ENCODE assay signal across 8 mouse cellular contexts in the genomic region with DNA sequence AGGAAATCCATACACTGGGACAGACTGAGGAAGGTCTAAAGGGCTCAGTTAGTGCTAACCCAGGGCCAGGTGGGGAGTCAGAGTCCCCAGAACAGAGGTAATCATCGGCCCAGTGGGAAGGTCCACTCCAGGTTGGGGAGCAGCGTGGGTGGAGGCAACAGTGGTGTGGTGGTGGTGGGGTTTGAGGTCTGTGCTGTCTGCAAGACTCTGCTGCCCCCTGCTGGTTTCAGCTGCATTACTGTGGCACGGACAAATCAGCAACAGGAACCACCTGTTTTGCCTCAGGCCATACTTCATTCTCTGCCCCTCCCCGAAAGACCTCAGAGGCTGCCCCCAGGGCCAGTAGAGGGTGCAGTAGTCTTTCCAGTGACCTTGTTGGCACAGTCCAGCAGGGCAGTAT. TPM values are rescaled to one million over a fixed set of nuclear protein-coding genes. Genes with fewer than 3 reads are reported as not detected.
DNase-seq lines count a peak whose midpoint lies in the region; ATAC-seq lines count a peak whose summit lies in the region.

No protein-coding gene starts in this region.

- H3K36me3 ChIP-seq in heart, embryonic 11.5 days (ENCODE audit: control insufficient read depth, insufficient read depth, low read length) = peaks cover 15% of the 10 kb centered on the region
- H3K36me3 ChIP-seq in limb, embryonic 15.5 days = peaks cover 50% of the 10 kb centered on the region
- peaks cover 17% of the 10 kb centered on the region for H3K36me3 ChIP-seq in midbrain, embryonic 16.5 days (ENCODE audit: control insufficient read depth, insufficient read depth, low read length)

- H3K9ac ChIP-seq in heart, embryonic 11.5 days (ENCODE audit: low read depth, low read length) = no peak overlapping the region
- no peak overlapping the region for H3K9ac ChIP-seq in limb, embryonic 15.5 days
- H3K9ac ChIP-seq in midbrain, embryonic 16.5 days (ENCODE audit: low read depth, low read length) = no peak overlapping the region

- 11% methylated on average over 4 of the region's 4 CpGs for WGBS in heart, embryonic 11.5 days (ENCODE audit: insufficient replicate concordance)
- 0% methylated on average over 4 of the region's 4 CpGs for WGBS in limb, embryonic 15.5 days
- 30% methylated on average over 4 of the region's 4 CpGs for WGBS in midbrain, embryonic 16.5 days

- no peaks in the 10 kb centered on the region for H3K9me3 ChIP-seq in heart, embryonic 11.5 days (replicated peaks; ENCODE audit: control insufficient read depth, low read length)
- no peaks in the 10 kb centered on the region for H3K9me3 ChIP-seq in limb, embryonic 15.5 days
- H3K9me3 ChIP-seq in midbrain, embryonic 16.5 days (replicated peaks; ENCODE audit: control insufficient read depth, low read length, poor library complexity, severe bottlenecking) = no peaks in the 10 kb centered on the region

- no peak overlapping the region for H3K4me2 ChIP-seq in heart, embryonic 11.5 days
- no peak overlapping the region for H3K4me2 ChIP-seq in limb, embryonic 15.5 days
- no peak overlapping the region for H3K4me2 ChIP-seq in midbrain, embryonic 16.5 days (ENCODE audit: low read length)

- no peaks in the 10 kb centered on the region for H3K27me3 ChIP-seq in heart, embryonic 11.5 days (ENCODE audit: control insufficient read depth, insufficient read depth, low read length)
- no peaks in the 10 kb centered on the region for H3K27me3 ChIP-seq in limb, embryonic 15.5 days
- no peaks in the 10 kb centered on the region for H3K27me3 ChIP-seq in midbrain, embryonic 16.5 days (ENCODE audit: control insufficient read depth, insufficient read depth, low read depth, low read length)

- peak; percentile 98 for DNase-seq in heart, adult 11 months
- peak; percentile 83 for DNase-seq in embryo, embryonic 9.5 days (ENCODE audit: extremely low spot score)
- peak; percentile 74 to 88 for DNase-seq in gastrocnemius, postnatal 4 days (ENCODE audit: low spot score in 2 of 2)
- DNase-seq in kidney, adult 18-20 months = peak; percentile 88
- peak; percentile 76 to 87 for DNase-seq in spleen, postnatal 14 days (ENCODE audit: low spot score in 2 of 2)

- peaks cover 20% of the 10 kb centered on the region for H3K4me1 ChIP-seq in heart, embryonic 11.5 days (ENCODE audit: control insufficient read depth, insufficient read depth, low read length)
- H3K4me1 ChIP-seq in limb, embryonic 15.5 days = peaks cover 33% of the 10 kb centered on the region
- H3K4me1 ChIP-seq in midbrain, embryonic 16.5 days (ENCODE audit: control insufficient read depth, insufficient read depth, low read length) = peaks cover 2% of the 10 kb centered on the region

- H3K4me3 ChIP-seq in heart, embryonic 11.5 days (ENCODE audit: low read depth, low read length) = no peak overlapping the region
- no peak overlapping the region for H3K4me3 ChIP-seq in limb, embryonic 15.5 days
- no peak overlapping the region for H3K4me3 ChIP-seq in midbrain, embryonic 16.5 days (ENCODE audit: low read depth, low read length)

- H3K27ac ChIP-seq in heart, embryonic 11.5 days (ENCODE audit: low read depth, low read length) = no peak overlapping the region
- H3K27ac ChIP-seq in limb, embryonic 15.5 days = peak overlapping the region; percentile 62; the same call in 1 of the 2 replicates
- H3K27ac ChIP-seq in midbrain, embryonic 16.5 days (ENCODE audit: low read length) = no peak overlapping the region

- no peak for ATAC-seq in heart, embryonic 11.5 days (replicated peaks; ENCODE audit: insufficient number of reproducible peaks, low FRiP score, low TSS enrichment)
- ATAC-seq in limb, embryonic 15.5 days (ENCODE audit: insufficient number of reproducible peaks, low FRiP score, low TSS enrichment, low read depth) = peak; percentile 64; the same call in 1 of the 2 replicates
- peak; percentile 54 for ATAC-seq in midbrain, embryonic 16.5 days

RNA-seq across cellular contexts. Expression of gene Med29, which starts 6.0 kb away (rescaled TPM):
- 46.4 and 54.3 TPM in 2 replicates for polyA plus RNA-seq in heart, embryonic 11.5 days (2014; fragmentation: Nextera tagmentation; extraction: Ambion mirVana)
- 10 to 100 TPM; 23.7 to 25.1 TPM for total RNA-seq in gastrocnemius, postnatal 4 days (2021)
- polyA plus RNA-seq in limb, embryonic 15.5 days (2015; fragmentation: Nextera tagmentation; extraction: Ambion mirVana) = 44.8 and 45.1 TPM in 2 replicates
- polyA plus RNA-seq in midbrain, embryonic 16.5 days (2015; fragmentation: Nextera tagmentation; extraction: Ambion mirVana) = 39.6 and 40.3 TPM in 2 replicates

RNA-seq across cellular contexts. Expression of gene Paf1, which starts 6.3 kb away (rescaled TPM):
- polyA plus RNA-seq in heart, embryonic 11.5 days (2014; fragmentation: Nextera tagmentation; extraction: Ambion mirVana) = 70.2 and 81.4 TPM in 2 replicates
- 10 to 100 TPM; 41.2 to 55.6 TPM for total RNA-seq in gastrocnemius, postnatal 4 days (2021)
- 67.6 and 73.4 TPM in 2 replicates for polyA plus RNA-seq in limb, embryonic 15.5 days (2015; fragmentation: Nextera tagmentation; extraction: Ambion mirVana)
- 96.1 and 109 TPM in 2 replicates for polyA plus RNA-seq in midbrain, embryonic 16.5 days (2015; fragmentation: Nextera tagmentation; extraction: Ambion mirVana)

RNA-seq across cellular contexts. Expression of gene Zfp36, which starts 6.4 kb away (rescaled TPM):
- 10.9 and 11.6 TPM in 2 replicates for polyA plus RNA-seq in heart, embryonic 11.5 days (2014; fragmentation: Nextera tagmentation; extraction: Ambion mirVana)
- 1 to 10 TPM; 8.5 to 9.9 TPM for total RNA-seq in gastrocnemius, postnatal 4 days (2021)
- polyA plus RNA-seq in limb, embryonic 15.5 days (2015; fragmentation: Nextera tagmentation; extraction: Ambion mirVana) = 22.8 and 26.0 TPM in 2 replicates
- 2.9 and 3.3 TPM in 2 replicates for polyA plus RNA-seq in midbrain, embryonic 16.5 days (2015; fragmentation: Nextera tagmentation; extraction: Ambion mirVana)

RNA-seq across cellular contexts. Expression of gene Plekhg2, which starts 14.1 kb away (rescaled TPM):
- 44.6 and 47.8 TPM in 2 replicates for polyA plus RNA-seq in heart, embryonic 11.5 days (2014; fragmentation: Nextera tagmentation; extraction: Ambion mirVana)
- total RNA-seq in gastrocnemius, postnatal 4 days (2021) = 10 to 100 TPM; 41.9 to 42.8 TPM
- 54.4 and 54.8 TPM in 2 replicates for polyA plus RNA-seq in limb, embryonic 15.5 days (2015; fragmentation: Nextera tagmentation; extraction: Ambion mirVana)
- 22.9 and 23.1 TPM in 2 replicates for polyA plus RNA-seq in midbrain, embryonic 16.5 days (2015; fragmentation: Nextera tagmentation; extraction: Ambion mirVana)

RNA-seq across cellular contexts. Expression of gene Rps16, which starts 36.0 kb away (rescaled TPM):
- 750 and 792 TPM in 2 replicates for polyA plus RNA-seq in heart, embryonic 11.5 days (2014; fragmentation: Nextera tagmentation; extraction: Ambion mirVana)
- total RNA-seq in gastrocnemius, postnatal 4 days (2021) = 1,000 to 10,000 TPM; 1,034 to 1,195 TPM
- 822 and 1,022 TPM in 2 replicates for polyA plus RNA-seq in limb, embryonic 15.5 days (2015; fragmentation: Nextera tagmentation; extraction: Ambion mirVana)
- polyA plus RNA-seq in midbrain, embryonic 16.5 days (2015; fragmentation: Nextera tagmentation; extraction: Ambion mirVana) = 414 and 435 TPM in 2 replicates
